Mouse (Mus musculus) CH12.LX (cell line): ENCODE results near the gene Htra3.

Experiments
- CTCF ChIP-seq, 2 experiments: IDR thresholded peaks in 1 of 2; conservative IDR thresholded peaks in 1 of 2; 2 replicates each; pipeline ENCODE4 v1.5.1; 2011 to 2012; ENCODE audit warnings: low read depth in 2 of 2, low read length in 2 of 2, improper control_type of control experiment in 1 of 2, inconsistent platforms in 1 of 2, mild to moderate bottlenecking in 1 of 2, moderate library complexity in 1 of 2
- EP300 ChIP-seq: IDR thresholded peaks from 2 replicates; pipeline ENCODE4 v1.6.1; 2011; ENCODE audit warnings: low read length, improper control_type of control experiment
- HCFC1 ChIP-seq: IDR thresholded peaks from 2 replicates; pipeline ENCODE4 v1.6.1; 2012; ENCODE audit warnings: low read depth, mild to moderate bottlenecking, inconsistent platforms, low read length, improper control_type of control experiment
- MAFK ChIP-seq: IDR thresholded peaks from 2 replicates; pipeline ENCODE4 v1.6.1; 2011; ENCODE audit warnings: low read length, improper control_type of control experiment; ENCODE audit not compliant: insufficient replicate concordance
- POLR2A ChIP-seq: IDR thresholded peaks from 2 replicates; pipeline ENCODE4 v1.6.1; 2011; ENCODE audit warnings: low read depth, mild to moderate bottlenecking, improper control_type of control experiment, low read length
- TCF12 ChIP-seq: IDR thresholded peaks from 2 replicates; pipeline ENCODE4 v1.6.1; 2014; ENCODE audit warnings: low read depth, mild to moderate bottlenecking, inconsistent platforms, low read length, improper control_type of control experiment
- ZC3H11A ChIP-seq: IDR thresholded peaks from 2 replicates; pipeline ENCODE4 v1.6.1; 2012; ENCODE audit warnings: low read depth, mild to moderate bottlenecking, inconsistent platforms, low read length, improper control_type of control experiment
- ZNF384 ChIP-seq: IDR thresholded peaks from 2 replicates; pipeline ENCODE4 v1.6.1; 2012; ENCODE audit warnings: low read depth, low read length, improper control_type of control experiment, inconsistent platforms

GRCm38 (mm10) chr5:35674081-35674555 lies 5.5 kb downstream of the Htra3 start:
- no peak for TF ChIP-seq TCF12
- no peak for TF ChIP-seq HCFC1
- TF ChIP-seq CTCF (conservative IDR thresholded peaks at IDR 0.05 in 1 of 2, IDR thresholded peaks at IDR 0.05 in 1 of 2; ENCODE audit: low read depth in 2 of 2, low read length in 2 of 2) = no peak
- no peak for TF ChIP-seq POLR2A
- no peak for TF ChIP-seq MAFK
- no peak for TF ChIP-seq ZNF384
- TF ChIP-seq EP300 = no peak
- TF ChIP-seq ZC3H11A = no peak
